Mouse (Mus musculus) kidney, adult 2 months (tissue): ENCODE measurements around the gene Fbln1.

ENCODE experiments used
- CTCF ChIP-seq: fragments of 200-500 bp; conservative IDR thresholded peaks from 2 replicates; pipeline ENCODE4 v1.5.1; 2011; ENCODE audit warnings: low read depth, mild to moderate bottlenecking, control low read depth, low read length, moderate library complexity, mixed read lengths; ENCODE audit not compliant: insufficient read depth, insufficient read length
- POLR2A ChIP-seq: fragments of 200-500 bp; IDR thresholded peaks from one replicate; pipeline ENCODE4 v1.6.1; 2011; ENCODE audit warnings: low read depth, low read length, control low read depth

DNA sequence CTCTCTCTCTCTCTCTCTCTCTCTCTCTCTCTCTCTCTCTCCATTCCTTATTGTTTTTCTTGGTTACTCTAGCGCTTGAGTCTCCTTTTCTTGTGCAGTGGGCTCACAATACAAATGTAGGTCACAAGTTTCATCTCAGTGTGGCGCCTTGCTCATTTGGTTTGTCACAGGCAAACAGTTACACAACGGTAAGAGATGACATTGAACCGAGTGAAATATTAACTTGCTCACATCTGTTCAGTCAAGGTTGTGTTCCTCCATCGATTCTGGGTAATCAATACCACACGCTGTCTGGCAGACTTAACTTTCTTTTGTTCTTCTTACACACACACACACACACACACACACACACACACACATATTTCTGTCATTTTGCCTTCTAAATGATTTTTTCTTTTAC is 124.3 kb downstream of the Fbln1 start:
- TF ChIP-seq CTCF (no peak), POLR2A (no peak)
